Mouse (Mus musculus): Measurements from ENCODE around the gene Ntrk3. TPM values are rescaled to one million over a fixed set of nuclear protein-coding genes. Genes with fewer than 3 reads are reported as not detected.

Ntrk3 gene
- polyA plus RNA-seq, 1 experiment from 2014 or later, result 3.1 TPM

GRCm38 (mm10) chr7:78601851-78602250 is 136.0 kb downstream of the Ntrk3 start:
- ATAC-seq (ENCODE audit: insufficient number of reproducible peaks, low FRiP score, low TSS enrichment, low read depth), result no peak
- no peak overlapping the region for H3K27ac ChIP-seq
- H3K4me2 ChIP-seq, result no peak overlapping the region
- peaks cover 39% of the 10 kb centered on the region for H3K27me3 ChIP-seq
- H3K4me3 ChIP-seq, result no peak overlapping the region
- H3K9me3 ChIP-seq, result no peaks in the 10 kb centered on the region
- H3K36me3 ChIP-seq, result no peaks in the 10 kb centered on the region
- no peaks in the 10 kb centered on the region for H3K4me1 ChIP-seq
- 75% methylated on average over 3 of the region's 3 CpGs for WGBS
- no peak overlapping the region for H3K9ac ChIP-seq

GRCm38 (mm10) chr7:78600886-78601285 is 136.9 kb downstream of the Ntrk3 start:
- 88% methylated on average over 6 of the region's 6 CpGs for WGBS
- Histone ChIP-seq H3K4me1 (no peaks in the 10 kb centered on the region), H3K4me3 (no peak overlapping the region), H3K36me3 (no peaks in the 10 kb centered on the region), H3K4me2 (no peak overlapping the region), H3K9me3 (no peaks in the 10 kb centered on the region), H3K27ac (no peak overlapping the region), H3K27me3 (peaks cover 48% of the 10 kb centered on the region), H3K9ac (no peak overlapping the region)
- ATAC-seq (ENCODE audit: insufficient number of reproducible peaks, low FRiP score, low TSS enrichment, low read depth), result no peak

GRCm38 (mm10) chr7:78599941-78600677 is 137.7 kb downstream of the Ntrk3 start:
- no peak overlapping the region for H3K27ac ChIP-seq
- ATAC-seq (ENCODE audit: insufficient number of reproducible peaks, low FRiP score, low TSS enrichment, low read depth), result no peak
- H3K36me3 ChIP-seq, result no peaks in the 10 kb centered on the region
- H3K4me1 ChIP-seq, result no peaks in the 10 kb centered on the region
- H3K9me3 ChIP-seq, result no peaks in the 10 kb centered on the region
- no peak overlapping the region for H3K9ac ChIP-seq
- no peak overlapping the region for H3K4me2 ChIP-seq
- 75% methylated on average over 6 of the region's 6 CpGs for whole genome bisulfite sequencing
- peaks cover 51% of the 10 kb centered on the region for H3K27me3 ChIP-seq
- H3K4me3 ChIP-seq, result no peak overlapping the region

- no peaks in the 10 kb centered on the region for H3K4me1 ChIP-seq
- H3K27ac ChIP-seq, result no peak overlapping the region
- no peak overlapping the region for H3K9ac ChIP-seq
- no peaks in the 10 kb centered on the region for H3K9me3 ChIP-seq
- peaks cover 42% of the 10 kb centered on the region for H3K27me3 ChIP-seq
- no peaks in the 10 kb centered on the region for H3K36me3 ChIP-seq
- ATAC-seq (ENCODE audit: insufficient number of reproducible peaks, low FRiP score, low TSS enrichment, low read depth), result no peak
- no peak overlapping the region for H3K4me3 ChIP-seq
- 35% methylated on average over 12 of the region's 12 CpGs for WGBS
- no peak overlapping the region for H3K4me2 ChIP-seq
These were observed 139.7 kb downstream of the Ntrk3 start for GRCm38 (mm10) chr7:78598147-78598546.

GRCm38 (mm10) chr7:78597251-78598129 is 140.3 kb downstream of the Ntrk3 start:
- 23% methylated on average over 15 of the region's 15 CpGs for WGBS
- Histone ChIP-seq H3K27me3 (peaks cover 40% of the 10 kb centered on the region), H3K4me2 (no peak overlapping the region), H3K9ac (no peak overlapping the region), H3K36me3 (no peaks in the 10 kb centered on the region), H3K4me1 (no peaks in the 10 kb centered on the region), H3K4me3 (no peak overlapping the region), H3K9me3 (no peaks in the 10 kb centered on the region), H3K27ac (no peak overlapping the region)
- ATAC-seq (ENCODE audit: insufficient number of reproducible peaks, low FRiP score, low TSS enrichment, low read depth), result no peak

- Histone ChIP-seq H3K9ac (no peak overlapping the region), H3K4me1 (no peaks in the 10 kb centered on the region), H3K4me3 (no peak overlapping the region), H3K4me2 (no peak overlapping the region), H3K27me3 (peaks cover 44% of the 10 kb centered on the region), H3K36me3 (no peaks in the 10 kb centered on the region), H3K9me3 (no peaks in the 10 kb centered on the region), H3K27ac (no peak overlapping the region)
- no peak for ATAC-seq (ENCODE audit: insufficient number of reproducible peaks, low FRiP score, low TSS enrichment, low read depth)
- WGBS, result 57% methylated on average over 5 of the region's 5 CpGs
These were observed 141.3 kb downstream of the Ntrk3 start for GRCm38 (mm10) chr7:78596556-78596955.

GRCm38 (mm10) chr7:78595895-78596294 is 141.9 kb downstream of the Ntrk3 start:
- H3K27me3 ChIP-seq, result peaks cover 44% of the 10 kb centered on the region
- 6% methylated on average over 4 of the region's 4 CpGs for WGBS

GRCm38 (mm10) chr7:78592948-78593347 is 144.9 kb downstream of the Ntrk3 start:
- Histone ChIP-seq H3K27me3 (peaks cover 31% of the 10 kb centered on the region), H3K36me3 (no peaks in the 10 kb centered on the region), H3K4me3 (no peak overlapping the region), H3K4me1 (no peaks in the 10 kb centered on the region), H3K4me2 (no peak overlapping the region), H3K9me3 (no peaks in the 10 kb centered on the region), H3K9ac (no peak overlapping the region), H3K27ac (no peak overlapping the region)
- no peak for ATAC-seq (ENCODE audit: insufficient number of reproducible peaks, low FRiP score, low TSS enrichment, low read depth)
- WGBS, result 82% methylated on average over 4 of the region's 4 CpGs

More at GRCm38 (mm10) chr7:78595895-78596294, 141.9 kb downstream of the Ntrk3 start:
- Histone ChIP-seq H3K9ac (no peak overlapping the region), H3K4me2 (no peak overlapping the region), H3K4me3 (no peak overlapping the region), H3K27ac (no peak overlapping the region), H3K9me3 (no peaks in the 10 kb centered on the region), H3K36me3 (no peaks in the 10 kb centered on the region), H3K4me1 (no peaks in the 10 kb centered on the region)
- no peak for ATAC-seq (ENCODE audit: insufficient number of reproducible peaks, low FRiP score, low TSS enrichment, low read depth)

GRCm38 (mm10) chr7:78592172-78592571 is 145.6 kb downstream of the Ntrk3 start:
- no peak overlapping the region for H3K4me3 ChIP-seq
- 60% methylated on average over 1 of the region's 1 CpGs for WGBS
- no peaks in the 10 kb centered on the region for H3K4me1 ChIP-seq
- no peaks in the 10 kb centered on the region for H3K36me3 ChIP-seq
- no peak overlapping the region for H3K9ac ChIP-seq
- H3K9me3 ChIP-seq, result no peaks in the 10 kb centered on the region
- ATAC-seq (ENCODE audit: insufficient number of reproducible peaks, low FRiP score, low TSS enrichment, low read depth), result no peak
- H3K27me3 ChIP-seq, result peaks cover 27% of the 10 kb centered on the region
- no peak overlapping the region for H3K27ac ChIP-seq
- H3K4me2 ChIP-seq, result no peak overlapping the region

- 75% methylated on average over 7 of the region's 7 CpGs for WGBS
- Histone ChIP-seq H3K36me3 (no peaks in the 10 kb centered on the region), H3K9ac (no peak overlapping the region), H3K4me2 (no peak overlapping the region), H3K27me3 (peaks cover 36% of the 10 kb centered on the region), H3K27ac (no peak overlapping the region), H3K9me3 (no peaks in the 10 kb centered on the region), H3K4me3 (no peak overlapping the region), H3K4me1 (no peaks in the 10 kb centered on the region)
- no peak for ATAC-seq (ENCODE audit: insufficient number of reproducible peaks, low FRiP score, low TSS enrichment, low read depth)
These were observed 148.0 kb downstream of the Ntrk3 start for GRCm38 (mm10) chr7:78589766-78590165.

- H3K4me3 ChIP-seq, result no peak overlapping the region
- peaks cover 58% of the 10 kb centered on the region for H3K27me3 ChIP-seq
- H3K4me2 ChIP-seq, result no peak overlapping the region
- 22% methylated on average over 3 of the region's 3 CpGs for WGBS
- ATAC-seq (ENCODE audit: insufficient number of reproducible peaks, low FRiP score, low TSS enrichment, low read depth), result no peak
- no peaks in the 10 kb centered on the region for H3K9me3 ChIP-seq
- H3K36me3 ChIP-seq, result no peaks in the 10 kb centered on the region
- no peak overlapping the region for H3K9ac ChIP-seq
- H3K27ac ChIP-seq, result no peak overlapping the region
- H3K4me1 ChIP-seq, result no peaks in the 10 kb centered on the region
These were observed 151.0 kb downstream of the Ntrk3 start for GRCm38 (mm10) chr7:78586800-78587199.

- no peak for ATAC-seq (ENCODE audit: insufficient number of reproducible peaks, low FRiP score, low TSS enrichment, low read depth)
- Histone ChIP-seq H3K27ac (no peak overlapping the region), H3K4me2 (no peak overlapping the region), H3K9me3 (no peaks in the 10 kb centered on the region), H3K27me3 (peaks cover 66% of the 10 kb centered on the region), H3K4me3 (no peak overlapping the region), H3K36me3 (no peaks in the 10 kb centered on the region), H3K9ac (no peak overlapping the region), H3K4me1 (no peaks in the 10 kb centered on the region)
- WGBS, result 42% methylated on average over 7 of the region's 7 CpGs
These were observed 151.9 kb downstream of the Ntrk3 start for GRCm38 (mm10) chr7:78585960-78586359.

Data from limb, embryonic 15.5 days (tissue).